Mouse (Mus musculus) embryonic fibroblast, embryonic 13.5 days (primary cell): Measurements from ENCODE around the gene Crebbp.

Experiments used
- CTCF ChIP-seq: IDR thresholded peaks from 2 replicates; pipeline ENCODE4 v1.5.1; 2011; ENCODE audit warnings: mild to moderate bottlenecking, control low read depth, low read length, moderate library complexity, borderline replicate concordance; ENCODE audit not compliant: insufficient read depth
- POLR2A ChIP-seq: IDR thresholded peaks from 2 replicates; pipeline ENCODE4 v1.6.1; 2011; ENCODE audit warnings: low read depth, mild to moderate bottlenecking, control low read depth, low read length, moderate library complexity

DNA sequence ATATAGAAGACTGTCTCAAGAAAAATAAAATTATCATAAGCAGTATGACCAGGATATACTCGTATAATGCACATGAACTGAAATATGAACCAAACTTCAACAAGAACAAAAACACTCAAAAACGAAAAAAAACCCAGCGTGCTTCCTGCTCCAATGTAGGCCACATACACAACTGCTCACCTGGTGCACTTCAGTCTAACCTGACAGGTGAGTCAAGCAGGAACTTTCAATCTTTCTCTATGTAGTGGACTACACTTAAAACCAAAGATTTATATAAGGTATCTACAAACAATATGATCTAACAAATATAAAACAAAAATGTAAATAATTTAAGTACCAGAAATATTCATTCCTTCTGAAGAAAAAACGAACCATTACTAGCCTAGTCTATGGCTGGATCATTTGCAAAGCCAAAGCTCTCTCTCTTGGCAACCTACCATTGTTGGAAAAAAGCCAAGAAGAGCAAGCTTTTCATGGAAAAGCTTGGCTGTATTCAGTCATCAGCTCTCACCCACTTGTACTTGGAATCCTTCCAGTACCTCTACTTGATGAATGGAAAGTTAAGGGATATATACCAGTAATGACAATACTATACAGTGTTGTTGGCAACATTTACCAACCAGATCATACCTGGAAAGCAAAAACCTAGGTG lies 53.4 kb downstream of the Crebbp start:
- no peak for TF ChIP-seq POLR2A
- TF ChIP-seq CTCF: no peak
